Mouse (Mus musculus) T-cell, adult 66 days (primary cell): Measurements from ENCODE around the gene Olfr221. TPM values are rescaled to one million over a fixed set of nuclear protein-coding genes. Genes with fewer than 3 reads are reported as not detected.

Source experiments
- total RNA-seq, 2 experiments: library from RNA; stranded (reverse); gene quantifications; 3 replicates in 1 of 2; 4 replicates in 1 of 2; pipeline ENCODE4 v1.2.4; 2023

Gene Olfr221
- total RNA-seq: not detected

GRCm38 (mm10) chr14:52042359-52042758, at the start of gene Olfr221:
Gene Olfr221 (minus strand): TSS chr14:52042459.

GRCm38 (mm10) chr14:52020486-52021137, 21.6 kb downstream of the Olfr221 start, which contains the start of gene Zfp219:
Gene Zfp219 (minus strand): TSS chr14:52020733.

GRCm38 (mm10) chr14:52015445-52016100, 26.7 kb downstream of the Olfr221 start, which contains the start of gene Tmem253:
Gene Tmem253 (plus strand): TSS chr14:52015658.

GRCm38 (mm10) chr14:51984247-51985231, 57.7 kb downstream of the Olfr221 start, which contains the start of gene Arhgef40:
Gene Arhgef40 (plus strand): TSS chr14:51984719.

Other genes starting within 250 kb of the Olfr221 start
- not detected for gene AY358078, start 242.4 kb downstream of the Olfr221 start, total RNA-seq
- not detected for gene Ear6, start 188.8 kb downstream of the Olfr221 start, total RNA-seq
- 10 to 100 TPM; 69.2 to 82.2 TPM for gene Mettl17, start 157.6 kb downstream of the Olfr221 start, total RNA-seq
- gene Slc39a2, start 149.6 kb downstream of the Olfr221 start, total RNA-seq: 1 to 10 TPM; 1.5 to 1.7 TPM
- 10 to 100 TPM; 17.9 to 18.4 TPM for gene Ndrg2, start 128.3 kb downstream of the Olfr221 start, total RNA-seq
- not detected for gene Tppp2, start 124.0 kb downstream of the Olfr221 start, total RNA-seq
- gene Rnase13, start 119.7 kb downstream of the Olfr221 start, total RNA-seq: not detected
- gene Arhgef40, start 57.7 kb downstream of the Olfr221 start, total RNA-seq: 1 to 10 TPM; 3.2 to 3.6 TPM
- gene Tmem253, start 26.8 kb downstream of the Olfr221 start, total RNA-seq: not detected
- gene Zfp219, start 21.7 kb downstream of the Olfr221 start, total RNA-seq: 10 to 100 TPM; 11.2 to 21.6 TPM
- 100 to 1,000 TPM; 421 to 459 TPM for gene Hnrnpc, start 61.6 kb upstream of the Olfr221 start, total RNA-seq
- 10 to 100 TPM; 16.6 to 17.7 TPM for gene Rpgrip1, start 68.2 kb upstream of the Olfr221 start, total RNA-seq
- 10 to 100 TPM; 71.1 to 71.8 TPM for gene Supt16, start 155.0 kb upstream of the Olfr221 start, total RNA-seq
- gene Chd8, start 215.3 kb upstream of the Olfr221 start, total RNA-seq: 100 to 1,000 TPM; 237 to 253 TPM
- 100 to 1,000 TPM; 103 to 118 TPM for gene Tox4, start 236.7 kb upstream of the Olfr221 start, total RNA-seq
- 10 to 100 TPM; 15.6 to 17.5 TPM for gene Rab2b, start 237.1 kb upstream of the Olfr221 start, total RNA-seq